Mouse (Mus musculus): ENCODE data around the gene Ect2.

- TF ChIP-seq CHD2 (IDR thresholded peaks at IDR 0.05; ENCODE audit: low read length) (no peak), JUND (conservative IDR thresholded peaks at IDR 0.05; ENCODE audit: low read depth, low read length) (no peak), USF2 (conservative IDR thresholded peaks at IDR 0.05; ENCODE audit: low read depth, low read length) (no peak), IRF4 (IDR thresholded peaks at IDR 0.05; ENCODE audit: low read depth, low read length) (no peak), NRF1 (IDR thresholded peaks at IDR 0.05; ENCODE audit: low read depth, low read length) (no peak), CTCF (conservative IDR thresholded peaks at IDR 0.05 in 1 of 2, IDR thresholded peaks at IDR 0.05 in 1 of 2; ENCODE audit: low read depth in 2 of 2, low read length in 2 of 2) (no peak), TCF12 (IDR thresholded peaks at IDR 0.05; ENCODE audit: low read depth, low read length) (no peak), EP300 (IDR thresholded peaks at IDR 0.05; ENCODE audit: low read length) (no peak), POLR2AphosphoS2 (IDR thresholded peaks at IDR 0.05; ENCODE audit: low read depth, low read length) (no peak), MAFK (IDR thresholded peaks at IDR 0.05; ENCODE audit: insufficient replicate concordance, low read length) (no peak), ZNF384 (IDR thresholded peaks at IDR 0.05; ENCODE audit: low read depth, low read length) (no peak), ELF1 (IDR thresholded peaks at IDR 0.05; ENCODE audit: low read depth, low read length) (no peak), NELFE (IDR thresholded peaks at IDR 0.05; ENCODE audit: low read depth, low read length) (no peak), CHD1 (IDR thresholded peaks at IDR 0.05; ENCODE audit: low read depth, low read length) (no peak)
Observed at GRCm38 (mm10) chr3:27196529-27196928, 42.9 kb upstream of the Ect2 start.

All from CH12.LX (cell line).